Mouse (Mus musculus) heart, postnatal 0 days (tissue): ENCODE results near the gene Map1a. TPM values are rescaled to one million over a fixed set of nuclear protein-coding genes. Genes with fewer than 3 reads are reported as not detected.

Experiments used
- ATAC-seq: fragments of 200-750 bp; cut with Nextera tagmentation; 2 replicates; pipeline ENCODE4 v1.8.0; 2017; ENCODE audit warnings: low read depth, moderate number of reproducible peaks, moderate library complexity; ENCODE audit not compliant: insufficient read depth
- DNase-seq: peaks from one replicate; pipeline ENCODE4 v3.0.0-alpha.2; 2016; ENCODE audit warnings: low spot score
- H3K27ac ChIP-seq: fragments of 300-500 bp; sonication (generic); 2 replicates; pipeline ENCODE4 v1.5.1; 2014; ENCODE audit warnings: low read depth, mild to moderate bottlenecking
- H3K27me3 ChIP-seq: fragments of 300-500 bp; sonication (generic); 2 replicates; pipeline ENCODE4 v1.6.1; 2014; ENCODE audit warnings: low read length, mixed read lengths; ENCODE audit not compliant: control insufficient read depth, insufficient read depth
- H3K36me3 ChIP-seq: fragments of 300-500 bp; sonication (generic); replicated peaks from 2 replicates; pipeline ENCODE4 v1.6.1; 2014; ENCODE audit warnings: low read length, mixed read lengths; ENCODE audit not compliant: control insufficient read depth, insufficient read depth
- H3K4me1 ChIP-seq: fragments of 300-500 bp; sonication (generic); 2 replicates; pipeline ENCODE4 v1.6.1; 2014; ENCODE audit warnings: antibody characterized with exemption; ENCODE audit not compliant: control insufficient read depth, insufficient read depth
- H3K4me2 ChIP-seq: fragments of 300-500 bp; sonication (generic); 2 replicates; pipeline ENCODE4 v1.6.1; 2014; ENCODE audit warnings: low read depth, mild to moderate bottlenecking, low read length, moderate library complexity
- H3K4me3 ChIP-seq: fragments of 300-500 bp; sonication (generic); 2 replicates; pipeline ENCODE4 v1.5.1; 2014; ENCODE audit warnings: low read depth, low read length
- H3K9ac ChIP-seq: fragments of 300-500 bp; sonication (generic); replicated peaks from 2 replicates; pipeline ENCODE4 v1.6.1; 2014; ENCODE audit warnings: low read depth, low read length, mixed read lengths
- H3K9me3 ChIP-seq: fragments of 300-500 bp; sonication (generic); replicated peaks from 2 replicates; pipeline ENCODE4 v1.6.1; 2016; ENCODE audit warnings: low read length; ENCODE audit not compliant: control insufficient read depth
- CTCF ChIP-seq: IDR thresholded peaks from 2 replicates; pipeline ENCODE4 v1.5.1; 2016; ENCODE audit warnings: antibody characterized with exemption, control low read depth, low read depth
- EP300 ChIP-seq: IDR thresholded peaks from 2 replicates; pipeline ENCODE4 v1.6.1; 2016; ENCODE audit warnings: antibody characterized with exemption, low read depth
- WGBS: fragments of 180-500 bp; shearing (Covaris S2); extraction: QIAGEN DNeasy Blood & Tissue Kit; methylation state at CpG from one replicate; pipeline ENCODE4 v1.1.7; 2014; 5-methylcytosine and 5-hydroxymethylcytosine counted together
- polyA plus RNA-seq: library from polyadenylated mRNA; unstranded; fragments of >200 nt; fragmentation: Nextera tagmentation; extraction: Ambion mirVana; gene quantifications from 2 replicates; pipeline ENCODE4 v1.2.1, GENCODE M21; 2015
- total RNA-seq: library from RNA; depleted of rRNA; stranded (reverse); fragments of >200 nt; gene quantifications from 2 replicates; pipeline ENCODE4 v1.2.3, GENCODE M21; 2014; ENCODE audit warnings: low replicate concordance; rRNA removed

The Map1a gene
- total and polyA plus RNA-seq, 2 experiments from 2014 or later, result 4.8 to 24.9 TPM

GRCm38 (mm10) chr2:121354820-121355592 lies 65.6 kb downstream of the Map1a start, which contains the start of gene Ppip5k1:
TSS of gene Ppip5k1 (minus strand) at chr2:121355396.
- peaks cover 9% of the 10 kb centered on the region for H3K4me1 ChIP-seq
- H3K4me2 ChIP-seq, result peak within 1 kb of the TSS; percentile 96
- TF ChIP-seq CTCF (peak; percentile 96), EP300 (no peak)

GRCm38 (mm10) chr2:121357494-121357893 lies 68.1 kb downstream of the Map1a start, which contains the start of gene Ckmt1:
TSS of gene Ckmt1 (plus strand) at chr2:121357714.
- H3K9ac ChIP-seq, result no peak within 1 kb of the TSS
- peaks cover 9% of the 10 kb centered on the region for H3K4me1 ChIP-seq
- DNase-seq (no peak), ATAC-seq (no peak)
- H3K4me2 ChIP-seq, result no peak within 1 kb of the TSS
- no peaks in the 10 kb centered on the region for H3K9me3 ChIP-seq
- TF ChIP-seq EP300 (no peak), CTCF (no peak)
- no peak within 1 kb of the TSS for H3K4me3 ChIP-seq
- peaks cover 36% of the 10 kb centered on the region for H3K27me3 ChIP-seq
- WGBS, result 32% methylated on average over 5 of the region's 5 CpGs
- no peak within 1 kb of the TSS for H3K27ac ChIP-seq
- H3K36me3 ChIP-seq, result no peaks in the 10 kb centered on the region

More at GRCm38 (mm10) chr2:121354820-121355592, 65.6 kb downstream of the Map1a start, which contains the start of gene Ppip5k1:
- peak; percentile 97 for ATAC-seq
- WGBS, result under 1% methylated on average over 58 of the region's 58 CpGs
- Histone ChIP-seq H3K36me3 (peaks cover under 1% of the 10 kb centered on the region; the same call in 1 of the 2 replicates), H3K27ac (peak within 1 kb of the TSS; percentile 36; the same call in 1 of the 2 replicates), H3K9ac (peak within 1 kb of the TSS; percentile 74), H3K9me3 (no peaks in the 10 kb centered on the region), H3K27me3 (peaks cover 36% of the 10 kb centered on the region), H3K4me3 (peak within 1 kb of the TSS; percentile 79)
- peak; percentile 95 for DNase-seq

- Histone ChIP-seq H3K36me3 (no peaks in the 10 kb centered on the region), H3K4me2 (no peak overlapping the region), H3K27ac (no peak overlapping the region), H3K27me3 (peaks cover 36% of the 10 kb centered on the region), H3K9me3 (no peaks in the 10 kb centered on the region), H3K9ac (no peak overlapping the region), H3K4me1 (peaks cover 9% of the 10 kb centered on the region), H3K4me3 (no peak overlapping the region)
- WGBS, result 0% methylated on average over 4 of the region's 4 CpGs
- ATAC-seq (no peak), DNase-seq (no peak)
- TF ChIP-seq EP300 (no peak), CTCF (no peak)
Observed at GRCm38 (mm10) chr2:121357961-121358360, 68.6 kb downstream of the Map1a start.

GRCm38 (mm10) chr2:121358381-121358780 lies 69.0 kb downstream of the Map1a start:
- H3K9ac ChIP-seq, result no peak overlapping the region
- H3K27me3 ChIP-seq, result peaks cover 36% of the 10 kb centered on the region
- DNase-seq (no peak), ATAC-seq (no peak)
- no peak overlapping the region for H3K4me2 ChIP-seq
- 2% methylated on average over 16 of the region's 16 CpGs for WGBS
- H3K9me3 ChIP-seq, result no peaks in the 10 kb centered on the region
- TF ChIP-seq EP300 (no peak), CTCF (no peak)
- H3K4me1 ChIP-seq, result peaks cover 9% of the 10 kb centered on the region
- no peak overlapping the region for H3K4me3 ChIP-seq
- no peak overlapping the region for H3K27ac ChIP-seq
- no peaks in the 10 kb centered on the region for H3K36me3 ChIP-seq

GRCm38 (mm10) chr2:121359461-121359860 lies 70.1 kb downstream of the Map1a start:
- TF ChIP-seq CTCF (no peak), EP300 (no peak)
- H3K27ac ChIP-seq, result no peak overlapping the region
- DNase-seq (no peak), ATAC-seq (no peak)
- H3K9me3 ChIP-seq, result no peaks in the 10 kb centered on the region
- H3K36me3 ChIP-seq, result no peaks in the 10 kb centered on the region
- H3K4me3 ChIP-seq, result no peak overlapping the region
- H3K4me2 ChIP-seq, result no peak overlapping the region
- no peaks in the 10 kb centered on the region for H3K4me1 ChIP-seq
- no peak overlapping the region for H3K9ac ChIP-seq
- H3K27me3 ChIP-seq, result peaks cover 36% of the 10 kb centered on the region
- 60% methylated on average over 4 of the region's 4 CpGs for WGBS

Other genes with a start within 250 kb of the Map1a start
- not detected in 2 replicates for gene Tgm5, start 203.8 kb upstream of the Map1a start, total RNA-seq
- not detected in 2 replicates for gene Tgm5, start 203.8 kb upstream of the Map1a start, polyA plus RNA-seq
- not detected in 2 replicates for gene Tgm7, start 179.8 kb upstream of the Map1a start, total RNA-seq
- gene Tgm7, start 179.8 kb upstream of the Map1a start, polyA plus RNA-seq, result not detected in 2 replicates
- 13.1 and 15.3 TPM in 2 replicates for gene Adal, start 149.2 kb upstream of the Map1a start, total RNA-seq
- gene Adal, start 149.2 kb upstream of the Map1a start, polyA plus RNA-seq, result 13.4 and 14.4 TPM in 2 replicates
- gene Lcmt2, start 148.9 kb upstream of the Map1a start, total RNA-seq, result 6.1 and 8.4 TPM in 2 replicates
- 15.4 and 19.1 TPM in 2 replicates for gene Lcmt2, start 148.9 kb upstream of the Map1a start, polyA plus RNA-seq
- gene Tubgcp4, start 118.9 kb upstream of the Map1a start, total RNA-seq, result 9.6 and 20.8 TPM in 2 replicates
- gene Tubgcp4, start 118.9 kb upstream of the Map1a start, polyA plus RNA-seq, result 12.3 and 13.0 TPM in 2 replicates
- gene Zscan29, start 118.5 kb upstream of the Map1a start, total RNA-seq, result 4.2 and 4.8 TPM in 2 replicates
- 5.1 and 5.6 TPM in 2 replicates for gene Zscan29, start 118.5 kb upstream of the Map1a start, polyA plus RNA-seq
- gene Trp53bp1, start 18.2 kb upstream of the Map1a start, total RNA-seq, result 74.4 and 79.6 TPM in 2 replicates
- gene Trp53bp1, start 18.2 kb upstream of the Map1a start, polyA plus RNA-seq, result 18.5 and 20.3 TPM in 2 replicates
- gene Ppip5k1, start 65.8 kb downstream of the Map1a start, total RNA-seq, result 4.4 and 5.2 TPM in 2 replicates
- gene Ppip5k1, start 65.8 kb downstream of the Map1a start, polyA plus RNA-seq, result 8.5 and 9.0 TPM in 2 replicates
- 0.54 and 1.4 TPM in 2 replicates for gene Ckmt1, start 68.1 kb downstream of the Map1a start, total RNA-seq
- gene Ckmt1, start 68.1 kb downstream of the Map1a start, polyA plus RNA-seq, result 2.6 TPM in 2 replicates
- not detected in 2 replicates for gene Strc, start 97.6 kb downstream of the Map1a start, total RNA-seq
- gene Strc, start 97.6 kb downstream of the Map1a start, polyA plus RNA-seq, result not detected in 2 replicates
- 35.6 and 44.2 TPM in 2 replicates for gene Pdia3, start 124.2 kb downstream of the Map1a start, total RNA-seq
- gene Pdia3, start 124.2 kb downstream of the Map1a start, polyA plus RNA-seq, result 211 and 237 TPM in 2 replicates
- 1.3 and 3.7 TPM in 2 replicates for gene Catsper2, start 124.2 kb downstream of the Map1a start, total RNA-seq
- gene Catsper2, start 124.2 kb downstream of the Map1a start, polyA plus RNA-seq, result 4.5 and 5.2 TPM in 2 replicates
- not detected in 2 replicates for gene Ell3, start 154.7 kb downstream of the Map1a start, total RNA-seq
- gene Ell3, start 154.7 kb downstream of the Map1a start, polyA plus RNA-seq, result 0.36 and 0.55 TPM in 2 replicates
- 1,358 and 1,465 TPM in 2 replicates for gene Serf2, start 159.6 kb downstream of the Map1a start, total RNA-seq
- gene Serf2, start 159.6 kb downstream of the Map1a start, polyA plus RNA-seq, result 616 and 625 TPM in 2 replicates
- 1.6 and 4.1 TPM in 2 replicates for gene Hypk, start 163.7 kb downstream of the Map1a start, total RNA-seq
- 105 and 111 TPM in 2 replicates for gene Hypk, start 163.7 kb downstream of the Map1a start, polyA plus RNA-seq
- 0.39 TPM in 1 of 2 replicates, not detected in the other for gene Serinc4, start 167.2 kb downstream of the Map1a start, total RNA-seq
- 0.04 and 0.12 TPM in 2 replicates for gene Serinc4, start 167.2 kb downstream of the Map1a start, polyA plus RNA-seq
- 13.4 and 15.0 TPM in 2 replicates for gene Mfap1b, start 184.5 kb downstream of the Map1a start, total RNA-seq
- 35.9 and 36.4 TPM in 2 replicates for gene Mfap1b, start 184.5 kb downstream of the Map1a start, polyA plus RNA-seq
- 9.5 and 9.8 TPM in 2 replicates for gene Mfap1a, start 217.1 kb downstream of the Map1a start, total RNA-seq
- 15.7 and 16.0 TPM in 2 replicates for gene Mfap1a, start 217.1 kb downstream of the Map1a start, polyA plus RNA-seq
- 7.6 and 9.5 TPM in 2 replicates for gene Wdr76, start 217.1 kb downstream of the Map1a start, total RNA-seq
- 3.4 and 4.0 TPM in 2 replicates for gene Wdr76, start 217.1 kb downstream of the Map1a start, polyA plus RNA-seq